In genomic region chr14:61836231-61836630, GRCm38 (mm10) we compare ENCODE assay signal across 12 mouse cellular contexts.
DNase-seq lines count a peak whose midpoint lies in the region; ATAC-seq lines count a peak whose summit lies in the region.
"Had no signal": no experiment of that assay in that cellular context is flagged by ENCODE, and none has a peak within 500 bp of the region (broad histone marks: within the 10 kb centered on the region; RNA-seq: fewer than 3 reads in every experiment).

No protein-coding gene starts in this region.

- WGBS in midbrain, embryonic 11.5 days = 77% methylated on average over 6 of the region's 6 CpGs

- no peak overlapping the region for H3K9ac ChIP-seq in midbrain, embryonic 11.5 days (ENCODE audit: low read length)

- H3K4me1 ChIP-seq in midbrain, embryonic 11.5 days (ENCODE audit: control insufficient read depth, insufficient read depth, low read length) = no peaks in the 10 kb centered on the region

- peak; percentile 57 for DNase-seq in heart, adult 11 months
- no peak for DNase-seq in heart, adult 8-10 months (ENCODE audit: low spot score)
- peak; percentile 34 for DNase-seq in thymus, postnatal 0 days (ENCODE audit: low spot score)
- no peak for DNase-seq in thymus, postnatal 10 days (ENCODE audit: low spot score in 2 of 2)
- no peak for DNase-seq in left cerebral cortex, postnatal 10 days (ENCODE audit: extremely low spot score in 1 of 2, low spot score in 2 of 2)
- DNase-seq in cerebellum, adult 18-20 months = no peak
- DNase-seq in midbrain, embryonic 11.5 days (ENCODE audit: low spot score, missing footprints) = no peak
- DNase-seq: adrenal gland, adult 2 months; heart, adult 2 months; heart, postnatal 36 days; kidney, adult 2 months had no signal

- ATAC-seq in megakaryocyte, adult 5-6 weeks (ENCODE audit: poor library complexity, severe bottlenecking) = peak; percentile 85
- ATAC-seq in midbrain, embryonic 11.5 days (ENCODE audit: low FRiP score) = no peak

- H3K27ac ChIP-seq in midbrain, embryonic 11.5 days (ENCODE audit: low read depth, low read length) = no peak overlapping the region
- H3K27ac ChIP-seq: heart, adult 2 months had no signal

- no peaks in the 10 kb centered on the region for H3K9me3 ChIP-seq in midbrain, embryonic 11.5 days (ENCODE audit: control insufficient read depth, low read length)

- no peak overlapping the region for H3K4me2 ChIP-seq in midbrain, embryonic 11.5 days

- no peak overlapping the region for H3K4me3 ChIP-seq in midbrain, embryonic 11.5 days (ENCODE audit: low read depth, low read length)
- H3K4me3 ChIP-seq: heart, adult 2 months had no signal

- intact Hi-C loops in left cerebral cortex, postnatal 10 days (cut with DNase I) = no loop called here

- H3K27me3 ChIP-seq in midbrain, embryonic 11.5 days (ENCODE audit: control insufficient read depth, insufficient read depth, low read length) = no peaks in the 10 kb centered on the region

- H3K36me3 ChIP-seq in midbrain, embryonic 11.5 days (ENCODE audit: control insufficient read depth, insufficient read depth, low read length) = no peaks in the 10 kb centered on the region

Comparison
In these comparisons a context has a peak if more than half of its experiments do, and no peak if none do; other contexts are left out.
1. DNase-seq: peak in heart, adult 11 months (single experiment) and thymus, postnatal 0 days (single experiment); none in heart, adult 8-10 months (single experiment), thymus, postnatal 10 days (0 of 2), left cerebral cortex, postnatal 10 days (0 of 2), cerebellum, adult 18-20 months (0 of 2) and midbrain, embryonic 11.5 days (single experiment).